Mouse (Mus musculus): Measurements from ENCODE around the gene Gldn.

- TF ChIP-seq CTCF (IDR thresholded peaks at IDR 0.05; ENCODE audit: low read depth, low read length) (no peak), POLR2A (IDR thresholded peaks at IDR 0.05; ENCODE audit: borderline replicate concordance, low read depth, low read length) (no peak)
Observed at GRCm38 (mm10) chr9:54329201-54329600, 42.9 kb downstream of the Gldn start.
